Mouse (Mus musculus) kidney, adult 18-20 months (tissue): Measurements from ENCODE around the gene Gak.

Source experiments
- DNase-seq: peaks from one replicate; pipeline ENCODE4 v3.0.0; 2021

The Gak gene

DNA sequence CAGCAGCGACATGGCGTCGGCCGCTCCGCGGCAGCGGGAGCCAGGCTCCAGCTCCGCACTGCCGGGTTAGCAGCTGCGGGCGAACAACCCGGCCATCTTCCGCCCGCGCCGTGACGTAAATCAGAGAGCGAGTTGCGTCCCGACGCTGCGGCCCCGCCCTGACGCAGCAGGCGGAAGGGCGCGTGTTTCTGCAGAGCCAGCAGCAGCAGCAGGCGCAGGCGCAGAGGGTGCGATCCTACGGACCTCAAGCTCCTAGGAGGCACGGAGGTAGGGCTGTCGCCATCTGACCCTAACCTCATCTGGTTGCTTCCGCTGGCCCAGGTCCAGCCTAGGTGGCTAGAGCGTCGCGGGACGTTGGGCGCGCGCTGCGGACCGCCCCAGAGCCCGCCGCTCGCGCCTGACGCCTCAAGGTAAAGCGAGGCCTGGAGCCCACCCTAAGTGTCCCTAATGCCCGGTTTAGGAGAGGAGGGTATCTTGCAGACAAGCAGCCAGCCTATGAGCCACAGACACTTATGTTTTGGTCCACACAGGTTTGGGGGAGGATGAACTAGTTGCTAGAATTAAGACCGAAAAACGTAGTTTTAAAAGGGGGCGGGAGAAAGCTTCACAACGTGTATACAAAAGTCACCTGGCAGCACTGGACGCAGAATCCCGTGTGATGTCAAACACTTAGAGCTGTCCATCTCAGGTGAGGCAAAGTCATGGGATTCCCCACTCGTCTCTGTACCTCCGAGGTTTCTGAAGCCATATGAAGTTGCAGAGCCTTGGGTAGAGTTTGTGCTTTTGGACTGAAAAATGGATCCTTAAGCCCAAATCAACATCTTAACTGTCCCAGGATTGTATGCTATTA, at the start of gene Gak, which contains the start of gene Tmem175:
Gak (minus strand) TSS at position 122 of the 850 bp plus-strand sequence.
Tmem175 (plus strand) TSS at position 137 of the 850 bp plus-strand sequence.
- DNase-seq = peak; percentile 93

DNA sequence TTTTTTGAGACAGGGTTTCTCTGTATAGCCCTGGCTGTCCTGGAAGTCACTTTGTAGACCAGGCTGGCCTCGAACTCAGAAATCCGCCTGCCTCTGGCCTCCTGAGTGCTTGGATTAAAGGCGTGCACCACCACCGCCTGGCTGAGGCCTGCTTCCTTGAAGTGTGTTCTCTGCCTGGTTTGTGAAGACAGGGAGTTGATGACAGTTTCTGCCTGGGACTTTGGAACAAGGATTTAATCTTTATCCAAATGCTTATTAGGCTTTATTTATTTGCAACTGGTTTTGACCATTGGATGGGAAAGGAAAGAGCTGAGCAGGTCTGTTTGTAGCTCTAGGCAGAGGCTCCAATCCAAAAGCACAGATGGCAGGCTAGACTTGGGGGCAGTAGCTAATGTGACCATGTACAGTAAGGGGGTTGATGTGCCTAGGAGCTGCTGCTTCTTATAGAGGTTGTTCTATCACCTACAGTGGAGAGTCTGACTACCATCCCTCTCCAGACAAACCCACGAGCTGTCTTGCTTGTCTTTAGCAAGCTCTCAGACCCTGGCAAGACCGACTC, 48.8 kb upstream of the Gak start:
- peak; percentile 36 for DNase-seq

DNA sequence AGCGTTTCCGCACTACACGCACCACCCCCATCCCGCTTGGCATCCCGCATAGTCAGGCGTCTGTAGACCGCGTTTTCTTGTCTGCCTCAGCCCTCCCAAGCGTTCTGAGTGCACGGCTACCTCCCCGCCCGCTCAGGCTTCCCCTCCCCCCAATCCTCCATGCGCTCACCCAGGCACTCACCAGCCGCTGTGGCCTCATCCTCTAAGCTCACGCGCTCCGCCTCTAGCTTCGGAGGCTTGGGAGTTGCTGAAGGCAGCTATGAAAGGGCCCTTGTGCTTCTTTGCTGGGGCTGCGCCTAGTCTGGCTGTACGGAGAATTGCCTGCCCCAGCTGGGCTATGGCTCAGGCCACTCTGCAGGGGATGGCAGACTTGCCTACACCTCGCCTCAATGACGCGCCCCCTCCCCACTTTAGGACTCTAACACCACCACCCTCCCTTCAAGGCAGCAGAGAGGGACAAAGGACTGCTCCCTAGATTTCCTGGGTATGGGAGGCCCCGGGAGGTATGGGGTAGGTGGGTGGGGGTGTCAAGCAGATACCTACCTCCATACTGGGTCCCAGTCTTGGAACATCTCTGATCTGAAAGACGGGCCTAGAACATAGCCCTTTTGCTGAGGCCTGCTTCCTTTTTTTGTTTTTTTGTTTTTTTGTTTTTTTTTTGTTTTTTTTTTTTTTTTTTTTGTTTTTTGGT, 48.2 kb upstream of the Gak start:
- peak; percentile 60 for DNase-seq

DNA sequence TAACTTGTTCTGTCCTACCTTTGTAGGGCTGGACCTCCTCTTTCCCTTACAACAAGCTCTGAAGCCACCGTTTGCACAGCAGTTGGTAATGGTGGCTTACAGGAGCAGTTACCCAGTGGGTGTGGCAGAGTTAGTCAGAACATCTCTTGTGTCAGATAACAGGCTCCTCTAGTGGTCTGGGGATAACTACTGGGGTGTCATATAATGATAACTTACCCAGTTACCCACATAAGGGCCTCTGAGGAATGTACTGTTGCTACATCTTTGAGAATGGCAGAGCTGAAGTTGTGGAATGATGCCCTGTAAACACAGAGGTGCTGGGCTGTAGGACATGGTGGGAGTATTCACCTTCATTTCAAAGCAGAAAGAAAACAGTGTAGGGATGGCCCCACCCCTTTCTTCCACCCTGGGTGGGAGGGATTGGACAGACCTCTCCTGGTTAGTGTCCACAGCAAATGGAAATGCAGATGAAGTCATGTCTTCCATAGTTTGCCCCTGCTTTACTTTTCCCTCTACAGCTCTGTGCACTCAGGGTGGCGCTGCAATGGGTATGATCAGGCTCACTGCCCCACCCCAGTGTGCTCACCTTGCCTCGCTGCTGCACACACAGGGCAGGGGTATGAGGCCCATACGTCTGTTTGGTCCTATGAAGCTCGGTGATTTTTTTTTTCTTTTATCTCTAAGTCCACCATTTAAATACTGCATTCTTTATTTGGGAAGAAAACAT, 47.4 kb upstream of the Gak start:
- peak; percentile 30 for DNase-seq

DNA sequence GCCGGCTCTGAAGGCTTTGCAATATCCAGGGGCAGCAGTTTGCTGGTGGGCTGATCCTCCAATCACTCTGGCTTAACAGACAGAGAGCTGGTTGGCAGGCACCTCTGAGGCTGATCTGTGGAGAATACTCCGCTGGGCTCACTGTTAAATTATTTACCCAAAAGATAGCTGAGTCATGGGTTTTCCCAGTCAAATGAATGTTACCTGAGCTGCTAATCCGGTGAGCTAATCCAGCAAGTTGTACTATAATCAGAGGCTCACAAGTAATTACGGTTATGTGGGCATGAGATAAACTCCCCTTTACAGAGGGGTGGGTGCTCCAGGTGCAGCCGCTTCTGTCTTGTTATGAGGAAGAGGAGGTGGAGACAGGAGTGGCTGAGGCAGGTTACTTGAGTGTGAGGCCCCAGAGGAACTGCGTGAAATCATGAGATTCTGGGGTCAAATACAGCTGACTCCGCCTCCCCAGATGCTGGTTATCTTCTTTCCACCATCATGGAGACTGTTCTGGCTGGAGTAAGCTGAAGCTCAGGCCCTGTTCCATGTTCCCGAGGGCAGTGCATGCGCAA, 45.8 kb upstream of the Gak start, which contains the start of gene Slc26a1:
Slc26a1 (minus strand) TSS at position 319 of the 566 bp plus-strand sequence.
- peak; percentile 71 for DNase-seq

DNA sequence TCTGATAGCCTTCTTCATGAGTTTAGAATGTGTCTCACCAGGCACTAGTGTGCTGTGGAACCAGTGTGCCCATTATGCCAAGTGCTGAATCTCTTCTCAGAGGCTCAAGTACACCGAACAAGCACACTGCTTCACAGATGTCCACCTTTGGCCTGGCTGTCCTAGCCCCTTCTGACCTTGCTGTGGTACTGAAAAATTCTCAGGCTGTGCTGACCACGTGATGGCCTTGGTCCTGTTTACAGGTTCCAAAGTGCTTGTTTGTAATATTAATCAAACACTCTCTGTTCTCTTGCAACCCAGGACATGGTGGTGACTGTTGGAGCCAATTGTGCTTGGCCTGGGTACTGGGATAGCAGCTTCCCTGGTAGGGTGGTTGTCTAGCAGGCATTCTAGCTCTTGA, 45.1 kb upstream of the Gak start:
- DNase-seq = peak; percentile 72

- DNase-seq = peak; percentile 16
These were observed 42.2 kb upstream of the Gak start for GRCm38 (mm10) chr5:108671757-108672156.

DNA sequence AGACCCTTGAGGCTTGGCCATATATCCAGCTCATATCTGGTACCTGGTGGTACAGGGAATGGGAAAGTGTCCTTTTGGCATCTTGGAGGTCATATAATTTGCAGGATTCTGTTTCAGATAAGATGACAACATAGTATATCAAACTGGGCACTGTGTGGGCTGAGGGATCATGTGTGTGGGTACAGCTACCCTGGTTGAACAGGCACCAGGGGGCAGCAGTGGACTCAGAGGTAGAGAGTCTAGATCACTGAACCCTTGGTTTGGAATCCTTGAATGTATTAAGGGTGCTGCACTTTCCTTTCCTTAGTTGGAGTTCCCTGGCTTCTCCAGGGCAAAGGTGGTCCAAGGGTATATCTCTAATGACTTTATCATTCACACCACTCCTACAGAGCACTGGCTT, 41.2 kb upstream of the Gak start:
- peak; percentile 74 for DNase-seq

DNA sequence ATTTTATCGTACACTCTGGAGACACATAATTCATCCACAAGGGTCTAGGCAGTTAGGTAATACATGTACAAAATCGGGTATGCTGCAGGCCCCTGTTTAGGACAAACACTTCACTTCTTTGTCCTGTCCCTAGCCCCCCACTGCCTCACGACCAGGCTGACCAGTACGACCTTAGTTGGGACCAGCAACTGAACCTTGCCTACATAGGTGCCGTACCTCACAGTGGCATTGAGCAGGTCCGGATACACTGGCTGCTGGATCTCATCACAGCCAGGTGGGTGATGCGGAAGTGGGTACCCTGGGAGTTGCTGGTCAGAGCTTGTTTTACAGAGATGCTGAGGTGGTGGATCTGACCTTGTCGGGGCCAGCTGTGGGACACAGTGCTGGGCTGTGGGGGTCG, 40.4 kb upstream of the Gak start:
- DNase-seq = peak; percentile 43

GRCm38 (mm10) chr5:108668977-108669936, 39.7 kb upstream of the Gak start, which contains the start of gene Dgkq:
Gene Dgkq (minus strand): TSS chr5:108669672.
- peak; percentile 94 for DNase-seq

GRCm38 (mm10) chr5:108668387-108668932, 38.9 kb upstream of the Gak start:
- no peak for DNase-seq

GRCm38 (mm10) chr5:108667370-108667769, 37.8 kb upstream of the Gak start:
- no peak for DNase-seq

GRCm38 (mm10) chr5:108665066-108665465, 35.5 kb upstream of the Gak start:
- DNase-seq = no peak

DNA sequence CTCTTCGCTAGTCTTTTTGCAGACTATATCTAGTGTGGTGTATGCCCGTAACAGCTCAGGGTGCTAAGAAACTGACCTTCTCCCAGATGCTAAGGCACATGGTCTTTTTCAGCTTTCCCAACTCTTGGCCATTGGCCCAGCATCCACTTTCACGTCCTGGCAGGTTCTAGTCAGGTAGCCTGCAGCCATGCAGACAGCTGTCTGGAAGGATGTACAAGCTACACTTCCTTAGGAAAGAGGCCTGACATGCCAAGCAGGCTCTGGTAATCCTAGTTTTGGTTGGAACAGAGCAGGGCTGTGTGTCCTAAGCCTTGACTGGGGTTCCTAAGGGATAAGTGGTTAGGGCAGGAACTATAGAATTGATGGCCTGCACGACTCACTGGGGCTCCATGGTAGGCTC, 33.2 kb upstream of the Gak start:
- no peak for DNase-seq

DNA sequence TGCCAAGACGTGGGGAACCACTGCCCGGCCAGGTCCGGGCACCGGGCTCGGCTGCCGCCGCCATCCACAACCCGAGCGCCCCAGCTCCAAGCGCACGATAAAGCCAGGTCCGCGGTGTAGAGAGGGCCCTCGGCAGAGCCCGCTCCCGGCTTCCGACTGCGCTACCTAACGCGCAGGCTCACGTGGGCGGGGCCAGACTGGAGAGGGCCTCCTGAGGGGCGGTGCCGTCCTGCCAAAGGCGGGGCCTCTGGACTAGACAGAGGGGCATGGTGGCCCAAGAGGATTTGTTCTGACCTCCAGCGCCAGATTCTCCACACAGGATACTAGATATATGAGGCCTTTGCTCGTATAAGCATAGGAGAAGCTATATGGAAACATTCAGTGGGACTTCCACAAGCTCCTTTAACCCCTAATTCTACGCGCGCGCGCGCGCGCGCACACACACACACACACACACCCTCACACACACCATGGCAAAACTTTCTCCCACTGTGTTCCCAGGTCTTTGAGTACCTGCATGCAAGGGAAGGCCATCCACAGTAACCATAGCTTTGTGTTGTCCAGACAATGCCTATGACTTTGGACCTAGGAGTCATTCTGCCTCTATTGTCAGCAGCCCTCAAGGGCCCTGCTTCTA, 31.2 kb upstream of the Gak start:
- DNase-seq = peak; percentile 96

GRCm38 (mm10) chr5:108659698-108660631, 30.4 kb upstream of the Gak start, which contains the start of gene Idua:
Gene Idua (plus strand): TSS chr5:108660331.
- DNase-seq = no peak

DNA sequence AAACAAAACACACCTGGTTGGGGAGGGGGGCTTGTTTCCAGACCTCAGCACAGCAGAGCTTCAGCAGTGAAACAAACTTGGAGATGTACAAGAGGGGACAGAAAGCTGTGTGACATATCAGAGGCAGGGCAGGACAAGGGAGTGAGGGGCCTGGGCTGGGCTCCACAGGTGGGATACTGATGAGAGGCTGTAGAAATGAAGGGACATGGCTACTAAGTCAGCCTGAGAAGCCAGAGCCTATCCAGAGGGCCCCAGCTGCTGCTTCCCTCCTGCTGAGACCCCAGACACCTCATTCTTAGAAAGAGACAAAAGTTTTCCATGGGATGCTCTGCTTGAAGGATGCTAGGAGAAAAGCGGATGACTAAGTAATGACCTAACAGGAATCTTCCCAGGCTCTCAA, 29.1 kb upstream of the Gak start:
- no peak for DNase-seq

- no peak for DNase-seq
These were observed 27.9 kb upstream of the Gak start for GRCm38 (mm10) chr5:108657406-108657805.
